Mouse (Mus musculus): ENCODE data around the gene Tuba1b.

Gene Tuba1b

GRCm38 (mm10) chr15:98891198-98891742 is 43.1 kb downstream of the Tuba1b start:
- in situ Hi-C loops (cut with MboI), result no loop called here

GRCm38 (mm10) chr15:98887526-98887925 is 46.8 kb downstream of the Tuba1b start:
- in situ Hi-C loops (cut with MboI), result no loop called here

GRCm38 (mm10) chr15:98886667-98887387 is 47.5 kb downstream of the Tuba1b start:
- in situ Hi-C loops (cut with MboI), result no loop called here

- in situ Hi-C loops (cut with MboI), result loop anchor here (5.0 kb wide), 1 partner anchor 108 kb away; no protein-coding TSS in a partner anchor
Measured at GRCm38 (mm10) chr15:98884106-98884505, 50.3 kb downstream of the Tuba1b start.

- in situ Hi-C loops (cut with MboI), result loop anchor here (5.0 kb wide), 1 partner anchor 109 kb away; no protein-coding TSS in a partner anchor
Measured at GRCm38 (mm10) chr15:98883661-98884060, 50.7 kb downstream of the Tuba1b start.

- in situ Hi-C loops (cut with MboI), result loop anchor here (5.0 kb wide), 1 partner anchor 111 kb away; no protein-coding TSS in a partner anchor
Measured at GRCm38 (mm10) chr15:98881656-98882008, 52.7 kb downstream of the Tuba1b start.

All from mature B cell (primary cell).